Mouse (Mus musculus) T-cell, adult 2 months (primary cell): ENCODE measurements around the gene Ccdc47.

Experiments used
- DNase-seq: peaks from one replicate; pipeline ENCODE4 v3.0.0; 2022; ENCODE audit warnings: low spot score

The Ccdc47 gene

DNA sequence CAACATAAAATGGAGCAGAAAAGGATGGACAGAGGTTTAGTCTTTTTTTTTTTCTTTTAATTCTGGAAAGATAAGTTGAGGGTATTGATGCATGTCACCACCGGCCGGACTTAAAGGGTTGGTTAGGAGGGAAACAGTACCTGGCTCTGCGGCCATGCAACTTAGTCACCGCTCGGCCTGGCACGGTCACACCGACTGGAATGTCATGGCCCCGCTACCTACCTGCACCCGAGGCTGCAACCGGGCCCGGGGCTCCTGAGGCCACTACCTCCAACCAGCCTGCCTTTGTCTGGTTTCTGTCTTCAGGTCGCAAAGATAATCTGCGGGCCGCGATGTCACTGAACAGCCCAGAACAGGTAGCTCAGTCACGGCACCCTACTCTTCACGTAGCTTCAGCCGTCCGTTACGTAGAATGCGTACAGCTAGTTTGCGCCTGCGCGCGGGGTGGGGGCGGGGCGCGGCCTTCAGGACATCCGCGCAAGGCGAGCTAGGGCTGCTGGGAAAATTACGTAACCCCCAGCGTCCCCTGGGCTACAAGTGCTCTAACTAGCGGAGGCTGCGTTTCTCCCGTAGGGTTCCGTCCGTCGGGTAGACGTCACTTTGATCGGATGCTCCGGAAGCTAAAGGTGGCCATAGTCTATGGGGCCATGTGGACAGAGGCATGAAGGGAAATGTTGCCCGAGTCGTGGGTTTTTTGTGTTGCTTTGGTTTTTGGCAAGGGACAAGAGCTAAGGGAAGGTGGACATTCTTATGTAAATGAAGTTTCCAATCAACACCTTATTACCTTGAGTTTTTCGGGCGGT lies at the start of gene Ccdc47:
Gene Ccdc47, minus strand, starts transcription at position 418 of the 803 bp plus-strand sequence.
- DNase-seq = peak; percentile 97

DNA sequence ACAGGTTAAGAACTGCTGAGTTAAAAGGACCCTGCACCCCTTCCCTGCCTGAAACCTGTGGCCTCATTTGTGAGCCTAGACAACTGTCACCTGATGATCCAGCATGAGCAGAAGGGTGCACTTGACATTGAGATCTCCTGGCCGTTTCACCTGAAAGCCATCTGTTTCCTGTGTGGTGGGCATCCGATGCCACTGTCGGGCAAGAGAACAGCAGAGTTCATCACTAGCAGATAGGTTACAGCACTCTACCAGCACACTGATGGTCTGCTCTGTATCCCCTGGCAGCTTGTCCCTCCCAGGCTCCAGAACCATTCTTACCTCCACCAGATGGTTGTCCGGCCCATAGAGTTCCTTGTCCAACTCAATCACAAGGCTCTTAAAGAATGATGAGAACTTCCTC lies 49.4 kb upstream of the Ccdc47 start:
- no peak for DNase-seq

DNA sequence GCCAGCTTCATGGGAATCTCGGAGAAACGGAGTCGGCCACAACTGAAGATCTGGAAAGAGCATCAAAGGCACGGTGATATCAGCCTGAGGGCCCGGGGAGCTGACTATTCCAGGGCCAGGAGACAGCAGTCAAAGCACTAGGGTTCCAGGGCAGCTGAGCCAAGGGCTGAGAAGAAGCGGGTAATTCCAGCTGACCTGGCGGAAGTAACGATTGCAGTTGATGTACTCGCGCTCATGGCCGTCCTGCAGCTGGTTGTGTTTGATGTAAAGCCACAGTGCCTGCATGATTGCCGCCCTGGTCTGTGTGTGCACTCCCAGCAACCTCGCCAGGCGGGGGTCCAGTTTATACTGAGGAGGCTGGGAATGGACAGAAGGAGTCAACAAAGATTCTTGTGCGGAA lies 48.8 kb upstream of the Ccdc47 start:
- no peak for DNase-seq

- DNase-seq = no peak
Observed at GRCm38 (mm10) chr11:106263963-106264362, 47.8 kb upstream of the Ccdc47 start.

DNA sequence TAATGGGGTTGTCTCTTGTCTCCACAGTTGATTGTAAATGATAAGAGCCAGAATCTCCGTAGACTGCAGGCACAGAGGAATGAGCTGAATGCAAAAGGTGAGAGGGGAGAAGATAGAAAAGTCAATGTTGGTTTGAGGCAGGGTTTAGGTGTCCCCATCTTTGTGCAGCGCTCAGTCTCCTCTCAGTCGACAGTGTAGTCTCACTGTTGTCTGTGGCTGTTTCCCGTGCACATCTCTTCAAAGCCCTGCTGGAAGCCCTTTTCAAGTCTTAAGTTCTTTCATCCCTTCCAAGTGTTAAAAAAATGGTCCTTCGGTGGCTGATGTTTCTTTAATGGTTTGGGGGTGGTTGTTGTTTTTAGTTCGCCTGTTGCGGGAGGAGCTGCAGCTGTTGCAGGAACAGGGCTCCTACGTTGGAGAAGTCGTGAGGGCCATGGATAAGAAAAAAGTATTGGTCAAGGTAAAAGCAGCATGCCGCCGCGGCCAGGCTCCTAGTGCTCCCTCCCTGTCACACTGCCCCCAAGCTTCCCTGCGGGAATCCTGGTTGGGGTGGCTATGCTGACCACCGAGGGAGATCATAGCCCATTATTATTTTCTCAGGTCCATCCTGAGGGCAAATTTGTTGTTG lies 44.8 kb upstream of the Ccdc47 start:
- no peak for DNase-seq

DNA sequence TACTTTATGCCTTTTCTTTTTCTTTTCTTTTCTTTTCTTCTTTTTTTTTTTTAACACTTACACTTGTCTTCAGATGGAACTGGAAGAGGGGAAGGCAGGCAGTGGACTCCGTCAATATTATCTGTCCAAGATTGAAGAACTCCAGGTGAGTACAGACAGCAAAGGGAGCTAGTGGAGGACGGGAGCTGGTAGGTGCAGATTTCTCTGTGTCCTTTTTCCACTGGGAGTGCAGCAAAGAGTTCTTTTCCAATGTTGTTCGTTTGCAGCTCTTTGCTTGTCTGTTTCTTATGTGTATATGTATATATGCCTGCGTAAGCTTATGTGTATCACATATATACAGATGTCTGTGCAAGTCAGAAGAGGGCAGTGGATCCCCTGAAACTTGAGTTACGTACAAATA lies 40.6 kb upstream of the Ccdc47 start:
- no peak for DNase-seq

DNA sequence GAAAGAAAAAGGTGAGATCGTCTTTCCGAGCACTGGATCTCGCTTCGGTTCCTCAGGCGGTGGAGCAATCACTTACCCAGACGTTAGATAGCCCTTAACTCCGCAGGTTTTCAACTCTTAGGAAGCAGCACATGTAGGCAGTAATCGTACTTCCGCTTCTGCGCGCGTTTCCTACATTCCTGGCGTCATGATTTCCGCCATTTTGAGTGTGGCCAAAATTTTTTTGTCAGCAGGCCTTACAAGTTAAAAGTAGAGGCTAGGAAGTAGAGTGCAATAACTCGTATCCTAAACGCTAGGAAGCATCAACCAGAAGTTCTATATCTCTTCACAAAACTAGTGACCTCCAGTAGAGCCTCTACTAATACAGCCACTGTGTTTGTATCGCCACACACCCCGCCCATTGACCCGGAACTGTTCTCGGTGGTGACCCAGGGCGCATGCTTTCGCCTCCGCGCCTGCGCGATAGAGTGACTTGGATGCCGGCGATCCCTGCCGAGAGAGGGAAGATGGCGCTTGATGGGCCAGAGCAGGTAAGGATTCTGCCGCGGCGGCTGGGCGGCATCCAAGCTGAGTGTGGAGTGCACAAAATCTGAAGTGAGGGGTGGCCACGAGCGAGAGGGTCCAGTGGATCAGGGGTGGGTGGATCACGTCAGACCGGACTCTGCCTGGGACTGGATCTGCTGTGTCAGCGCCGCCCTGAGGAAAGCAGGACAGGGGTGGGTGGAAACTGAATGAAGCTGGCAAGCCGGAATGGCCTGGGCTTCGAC lies 39.7 kb upstream of the Ccdc47 start, which contains the start of the genes Ftsj3 and Psmc5:
Gene Ftsj3, minus strand, starts transcription at position 395 of the 767 bp plus-strand sequence.
Gene Psmc5, plus strand, starts transcription at position 470 of the 767 bp plus-strand sequence.
- DNase-seq = peak; percentile 97

DNA sequence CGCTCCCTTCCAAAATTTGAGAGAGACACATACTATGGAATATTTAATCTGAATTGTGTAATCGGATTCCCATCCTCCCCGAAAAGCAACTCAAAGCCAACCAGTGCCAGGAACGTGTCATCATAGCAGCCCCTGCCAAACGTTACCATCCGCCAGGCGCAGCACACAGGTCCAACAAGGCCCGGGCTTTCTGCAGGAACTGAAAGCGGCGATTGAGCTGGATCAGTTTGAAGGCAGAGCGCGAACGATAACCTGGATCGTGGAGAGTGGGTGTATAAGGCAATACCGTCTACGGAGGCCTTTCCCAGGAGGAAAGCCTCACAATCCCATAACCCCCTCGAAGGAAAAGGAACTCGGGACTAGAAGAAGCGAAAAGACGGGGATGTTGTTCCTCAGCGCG lies 39.0 kb upstream of the Ccdc47 start:
- DNase-seq = no peak

- no peak for DNase-seq
Observed at GRCm38 (mm10) chr11:106254767-106255166, 38.6 kb upstream of the Ccdc47 start.

- DNase-seq = no peak
Observed at GRCm38 (mm10) chr11:106249326-106249725, 33.2 kb upstream of the Ccdc47 start.

DNA sequence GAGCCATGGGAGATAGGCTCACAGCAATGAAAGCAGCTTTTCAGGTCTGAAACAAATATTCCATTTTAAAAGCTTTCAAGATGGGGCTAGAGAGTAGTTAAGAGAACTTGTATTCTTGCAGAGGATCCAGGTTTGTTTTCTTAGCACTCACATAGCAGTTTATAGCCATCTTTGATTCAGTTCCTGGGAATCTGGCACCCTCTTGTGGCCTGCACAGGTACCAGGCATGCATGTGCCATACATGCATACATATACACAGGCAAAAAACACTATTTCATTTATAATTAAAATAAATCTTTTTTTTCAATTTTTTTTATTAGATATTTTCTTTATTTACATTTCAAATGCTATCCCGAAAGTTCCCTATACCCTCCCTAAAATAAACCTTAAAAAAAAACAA lies 30.7 kb upstream of the Ccdc47 start:
- peak; percentile 40 for DNase-seq

GRCm38 (mm10) chr11:106233978-106234377 lies 17.8 kb upstream of the Ccdc47 start:
- peak; percentile 27 for DNase-seq

- DNase-seq = no peak
Observed at GRCm38 (mm10) chr11:106220603-106221002, 4.5 kb upstream of the Ccdc47 start.

DNA sequence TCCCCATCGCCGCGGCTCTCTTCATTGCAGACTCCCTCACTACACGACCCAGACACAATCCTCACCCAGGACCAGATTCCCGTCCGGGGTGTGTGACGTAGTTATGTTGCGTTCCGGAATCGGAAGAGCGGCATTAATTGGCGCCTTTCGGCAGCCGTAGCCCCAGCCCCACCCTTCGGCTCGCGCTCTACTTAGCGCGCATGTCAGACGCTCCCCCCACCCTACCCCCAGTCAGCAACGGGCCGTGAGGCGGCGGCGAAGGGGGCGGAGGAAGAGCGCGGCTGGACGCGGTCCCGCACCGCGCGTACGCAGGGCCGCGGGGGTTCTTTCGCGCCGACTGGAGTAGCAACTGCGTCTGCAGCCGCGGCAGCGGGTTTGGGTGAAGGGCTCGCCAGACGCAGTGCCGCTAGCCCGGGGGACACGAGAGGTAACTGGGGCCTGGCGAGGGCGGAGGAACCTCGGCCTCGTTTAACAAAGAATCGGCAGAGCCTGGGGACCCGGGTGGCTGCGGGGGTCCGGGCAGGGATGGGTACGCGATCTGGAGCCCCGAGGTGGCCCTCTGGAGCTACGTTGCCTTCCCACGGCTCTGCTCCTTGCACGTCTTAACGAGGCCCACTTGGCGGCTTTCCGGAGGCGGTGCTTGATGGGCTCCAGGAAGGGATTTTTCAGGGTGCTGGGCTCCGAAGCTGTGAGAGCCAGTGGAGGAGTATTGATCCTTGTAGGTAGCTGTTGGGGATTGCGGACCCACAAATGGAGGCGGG lies 766 bp upstream of the Ccdc47 start, which contains the start of gene Ddx42:
Gene Ddx42, plus strand, starts transcription at position 197 of the 761 bp plus-strand sequence.
- peak; percentile 93 for DNase-seq

DNA sequence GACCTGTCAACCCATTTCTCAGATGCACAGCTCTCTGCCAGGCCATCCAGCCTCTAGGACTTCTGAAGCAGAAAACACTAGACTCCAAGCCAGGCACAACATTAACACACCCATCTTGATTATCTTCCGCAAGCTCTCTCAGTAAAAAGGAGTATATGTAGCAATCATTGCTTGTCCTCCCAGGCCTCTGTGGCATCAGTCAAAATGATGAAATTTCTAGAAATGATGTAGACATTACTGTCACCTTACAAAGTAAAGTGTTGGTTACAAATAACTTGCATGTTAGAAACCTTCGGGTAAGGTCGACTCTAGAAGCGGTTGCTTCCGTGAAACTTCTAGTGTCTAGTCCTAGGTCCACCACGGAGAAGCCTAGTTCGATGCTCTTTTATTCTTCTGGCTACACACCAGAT lies 689 bp downstream of the Ccdc47 start:
- DNase-seq = no peak

DNA sequence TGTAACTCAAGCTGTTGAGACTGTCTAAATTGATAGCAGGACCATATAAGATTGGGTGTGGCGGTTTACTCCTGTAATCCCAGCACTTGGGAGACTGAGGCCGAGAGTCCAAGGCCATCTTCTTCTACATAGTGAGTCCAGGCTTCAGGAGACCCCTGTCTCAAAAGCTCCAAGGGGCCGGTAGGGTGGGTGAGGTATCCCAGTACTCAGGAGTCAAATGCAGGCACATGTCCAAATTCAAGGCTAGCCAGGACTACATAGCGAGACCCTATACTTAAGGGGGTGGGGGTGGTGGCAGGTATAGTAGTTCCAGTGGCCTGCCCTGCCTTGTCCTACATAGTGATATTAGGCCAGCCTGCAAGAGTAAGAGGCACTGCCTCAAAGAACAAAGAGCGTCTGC lies 1.3 kb downstream of the Ccdc47 start:
- no peak for DNase-seq

DNA sequence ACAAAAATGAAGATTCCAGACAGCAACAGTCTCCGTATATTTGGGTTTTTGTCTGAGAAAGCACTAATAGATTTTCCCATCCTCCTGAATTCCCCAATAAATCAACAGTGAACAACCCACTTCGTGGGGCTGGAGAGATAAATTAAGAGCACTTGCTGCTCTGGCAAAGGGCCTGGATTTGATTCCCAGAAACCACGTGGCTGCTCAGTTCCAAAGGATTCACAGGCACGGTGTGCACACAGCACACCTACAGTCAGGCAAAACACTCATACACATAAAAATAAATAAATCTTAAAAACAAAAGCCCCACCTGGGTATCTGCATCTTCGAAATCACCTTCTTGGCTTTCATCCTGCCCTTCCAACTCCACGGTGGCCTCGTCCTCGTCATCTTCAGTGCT lies 3.4 kb downstream of the Ccdc47 start:
- DNase-seq = no peak

- DNase-seq = peak; percentile 34
Observed at GRCm38 (mm10) chr11:106202123-106202465, 14.1 kb downstream of the Ccdc47 start, which contains the start of gene Strada. Gene Strada, minus strand, starts transcription at chr11:106202168.

DNA sequence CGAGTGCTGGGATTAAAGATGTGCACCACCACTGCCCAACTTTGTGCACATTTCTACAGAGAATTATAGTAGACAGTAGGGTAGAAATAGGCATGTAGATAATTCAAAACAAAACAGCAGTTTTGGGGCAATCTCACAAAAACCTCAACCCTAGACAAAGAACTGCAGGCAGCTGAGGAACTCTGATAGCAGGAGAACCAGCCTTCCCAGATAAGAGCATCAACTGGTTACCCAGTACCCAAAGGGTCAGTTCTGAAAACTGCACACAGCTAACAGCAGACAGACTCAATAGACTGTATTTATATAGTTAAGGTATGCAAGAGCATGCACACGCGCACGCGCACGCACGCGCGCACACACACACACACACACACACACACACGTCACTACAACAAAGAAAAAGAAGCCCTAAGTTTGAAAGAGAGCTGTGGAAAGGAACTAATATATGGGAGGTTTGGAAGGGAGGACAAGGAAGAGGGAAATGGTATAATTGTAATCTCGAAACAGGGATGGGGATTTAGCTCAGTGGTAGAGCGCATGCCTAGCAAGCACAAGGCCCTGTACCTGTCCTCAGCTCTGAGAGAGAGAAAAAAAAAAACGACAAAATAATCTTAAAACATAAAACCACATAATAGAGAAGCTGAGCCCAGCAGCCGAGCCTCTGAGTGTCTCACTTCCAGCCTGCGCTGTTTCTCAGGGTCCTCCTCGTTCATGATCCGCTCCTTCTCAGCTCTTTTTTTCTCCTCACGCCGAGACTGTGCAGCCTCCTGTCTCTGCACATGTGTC lies 14.6 kb downstream of the Ccdc47 start:
- peak; percentile 33 for DNase-seq

GRCm38 (mm10) chr11:106200756-106201155 lies 15.4 kb downstream of the Ccdc47 start:
- DNase-seq = peak; percentile 33

GRCm38 (mm10) chr11:106199997-106200396 lies 16.1 kb downstream of the Ccdc47 start:
- peak; percentile 42 for DNase-seq
